Mouse (Mus musculus): ENCODE data around the gene Crybb2.

GRCm38 (mm10) chr5:113054308-113054707 is 15.6 kb downstream of the Crybb2 start:
- no peak for TF ChIP-seq POLR2A (IDR thresholded peaks at IDR 0.05; ENCODE audit: low read depth, low read length)
- TF ChIP-seq CTCF (IDR thresholded peaks at IDR 0.05; ENCODE audit: borderline replicate concordance, insufficient read depth, low read length), result peak; percentile 99

All from embryonic fibroblast, embryonic 13.5 days (primary cell).